Mouse (Mus musculus) spleen, postnatal 36 days (tissue): ENCODE measurements at regions not wholly inside any gene's neighbourhood (a gene's known extent, or its start where the extent isn't known, plus 50 kb on each side); places are given as distances from the start of the nearest gene placed in this dataset.

Experiments
- DNase-seq, 2 experiments: peaks; one replicate each; pipeline ENCODE4 v3.0.0; 2022; ENCODE audit warnings: low spot score in 2 of 2, mixed read lengths in 1 of 2

GRCm38 (mm10) chr14:18394071-18394745 lies 62.5 kb upstream of the Ube2e1 start:
- DNase-seq: no peak

- peak in 1 of 2 experiments; percentile 8 for DNase-seq
Observed at GRCm38 (mm10) chr14:18391824-18392486, 60.3 kb upstream of the Ube2e1 start.

GRCm38 (mm10) chr14:18389390-18389789 lies 57.7 kb upstream of the Ube2e1 start:
- DNase-seq: no peak

GRCm38 (mm10) chr14:18385953-18386668 lies 54.5 kb upstream of the Ube2e1 start:
- DNase-seq: no peak
